ENCODE assay signal across 9 mouse cellular contexts in the genomic region with DNA sequence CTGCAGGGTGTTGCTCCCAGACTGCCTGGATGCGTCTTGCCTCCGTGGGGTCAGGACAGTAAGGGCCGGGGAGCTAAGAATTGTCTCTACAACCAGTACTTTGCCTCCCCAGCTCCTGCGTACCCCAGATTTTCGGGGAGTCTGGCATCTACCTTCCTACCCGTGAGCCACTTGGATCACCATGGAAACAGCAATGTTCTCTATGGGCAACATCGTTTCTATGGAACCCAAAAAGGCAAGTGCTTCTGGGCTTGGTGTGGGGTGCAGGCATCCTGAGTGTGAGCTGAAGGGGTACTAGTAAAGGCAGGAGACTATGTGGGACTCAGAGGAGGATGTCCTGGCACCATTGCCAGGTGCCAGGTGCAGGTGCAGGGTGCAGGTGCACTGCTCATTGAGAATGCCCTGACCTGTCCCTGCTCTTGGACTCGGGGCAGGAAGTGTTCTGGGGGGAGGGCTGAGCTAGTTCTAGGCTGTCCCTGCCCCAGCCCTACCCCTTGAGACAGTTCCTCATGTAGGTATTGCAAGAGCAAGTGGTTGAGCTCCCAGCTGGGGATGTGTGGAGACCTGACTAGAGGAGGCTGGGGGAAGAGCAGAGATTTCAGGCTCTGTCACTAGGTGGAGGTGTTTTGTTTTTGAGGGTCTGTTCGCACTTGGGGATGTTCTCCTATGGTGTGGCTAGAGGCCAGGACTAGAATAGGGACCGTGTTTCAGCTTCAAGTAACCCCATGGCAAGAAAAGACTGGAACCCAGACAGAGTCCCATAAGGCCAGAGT. TPM values are rescaled to one million over a fixed set of nuclear protein-coding genes. Genes with fewer than 3 reads are reported as not detected.
DNase-seq lines count a peak whose midpoint lies in the region; ATAC-seq and TF ChIP-seq lines count a peak whose summit lies in the region.
"Had no signal": no experiment of that assay in that cellular context is flagged by ENCODE, and none has a peak within 500 bp of the region (broad histone marks: within the 10 kb centered on the region; RNA-seq: fewer than 3 reads in every experiment).

No protein-coding gene starts in this region.

- no peak overlapping the region for H3K4me3 ChIP-seq in hindbrain, embryonic 12.5 days
- H3K4me3 ChIP-seq in hindbrain, embryonic 11.5 days (ENCODE audit: low read depth, low read length), result no peak overlapping the region
- H3K4me3 ChIP-seq in hindbrain, embryonic 16.5 days (ENCODE audit: low read length), result no peak overlapping the region
- H3K4me3 ChIP-seq in olfactory bulb, adult 2 months (ENCODE audit: insufficient read depth, low read depth, low read length), result no peak overlapping the region

- no peak; the same call in 1 of the 2 replicates for TF ChIP-seq CTCF in olfactory bulb, adult 2 months (IDR thresholded peaks at IDR 0.05; ENCODE audit: insufficient read depth, low read depth, low read length)

- peaks cover 57% of the 10 kb centered on the region for H3K4me1 ChIP-seq in hindbrain, embryonic 12.5 days
- H3K4me1 ChIP-seq in hindbrain, embryonic 11.5 days (replicated peaks; ENCODE audit: control insufficient read depth, insufficient read depth, low read length), result 0 out of 2 replicates have a peak, but pooled peaks cover 6% of the 10 kb centered on the region
- peaks cover 34% of the 10 kb centered on the region for H3K4me1 ChIP-seq in hindbrain, embryonic 16.5 days (ENCODE audit: control insufficient read depth, insufficient read depth, low read depth, low read length)
- H3K4me1 ChIP-seq in olfactory bulb, adult 2 months (ENCODE audit: control insufficient read depth, insufficient read depth, low read length), result peaks cover 45% of the 10 kb centered on the region

- no peak for DNase-seq in hindbrain, embryonic 11.5 days (ENCODE audit: low spot score)
- DNase-seq in MN1 (ENCODE audit: low spot score), result peak; percentile 68
- DNase-seq in adrenal gland, adult 2 months, result no peak
- no peak for DNase-seq in kidney, postnatal 25 days
- DNase-seq in adrenal gland, postnatal 14 days, result no peak
- DNase-seq: lung, postnatal 4 days had no signal

- no peak overlapping the region; the same call in 1 of the 2 replicates for H3K9ac ChIP-seq in hindbrain, embryonic 12.5 days
- no peak overlapping the region for H3K9ac ChIP-seq in hindbrain, embryonic 11.5 days (ENCODE audit: low read depth, low read length)
- H3K9ac ChIP-seq in hindbrain, embryonic 16.5 days (ENCODE audit: low read depth, low read length), result no peak overlapping the region

- no peaks in the 10 kb centered on the region for H3K9me3 ChIP-seq in hindbrain, embryonic 12.5 days (replicated peaks)
- H3K9me3 ChIP-seq in hindbrain, embryonic 11.5 days (ENCODE audit: control insufficient read depth, low read length), result no peaks in the 10 kb centered on the region
- H3K9me3 ChIP-seq in hindbrain, embryonic 16.5 days (ENCODE audit: control insufficient read depth, low read length), result no peaks in the 10 kb centered on the region

- H3K27me3 ChIP-seq in hindbrain, embryonic 12.5 days, result no peaks in the 10 kb centered on the region
- no peaks in the 10 kb centered on the region for H3K27me3 ChIP-seq in hindbrain, embryonic 11.5 days (ENCODE audit: control insufficient read depth, insufficient read depth, low read length)
- H3K27me3 ChIP-seq in hindbrain, embryonic 16.5 days (replicated peaks; ENCODE audit: control insufficient read depth, insufficient read depth, low read length), result peaks cover 2% of the 10 kb centered on the region; the same call in 1 of the 2 replicates

- 75% methylated on average over 10 of the region's 10 CpGs for WGBS in hindbrain, embryonic 12.5 days
- 83% methylated on average over 10 of the region's 10 CpGs for WGBS in hindbrain, embryonic 11.5 days
- WGBS in hindbrain, embryonic 16.5 days, result 38% methylated on average over 10 of the region's 10 CpGs
- 40% methylated on average over 10 of the region's 10 CpGs for WGBS in olfactory bulb, adult 2 months

- no peak for ATAC-seq in hindbrain, embryonic 12.5 days (ENCODE audit: low FRiP score)
- ATAC-seq in hindbrain, embryonic 11.5 days (ENCODE audit: low FRiP score), result no peak
- no peak for ATAC-seq in hindbrain, embryonic 16.5 days

- no peak overlapping the region for H3K4me2 ChIP-seq in hindbrain, embryonic 12.5 days (replicated peaks)
- no peak overlapping the region for H3K4me2 ChIP-seq in hindbrain, embryonic 11.5 days (replicated peaks; ENCODE audit: low read depth, low read length)
- no peak overlapping the region for H3K4me2 ChIP-seq in hindbrain, embryonic 16.5 days (ENCODE audit: low read length)

- H3K36me3 ChIP-seq in hindbrain, embryonic 12.5 days, result peaks cover 50% of the 10 kb centered on the region
- peaks cover 16% of the 10 kb centered on the region for H3K36me3 ChIP-seq in hindbrain, embryonic 11.5 days (ENCODE audit: control insufficient read depth, insufficient read depth, low read length)
- peaks cover 9% of the 10 kb centered on the region for H3K36me3 ChIP-seq in hindbrain, embryonic 16.5 days (ENCODE audit: control insufficient read depth, insufficient read depth, low read length)

- no peak for TF ChIP-seq POLR2A in olfactory bulb, adult 2 months (IDR thresholded peaks at IDR 0.05; ENCODE audit: insufficient read depth, low read depth, low read length)

- H3K27ac ChIP-seq in hindbrain, embryonic 12.5 days, result peak overlapping the region; percentile 66
- no peak overlapping the region for H3K27ac ChIP-seq in hindbrain, embryonic 11.5 days (ENCODE audit: low read depth, low read length)
- 0 out of 2 replicates have a peak overlapping the region, but pooled peaks have one; percentile 18 for H3K27ac ChIP-seq in hindbrain, embryonic 16.5 days (ENCODE audit: low read depth, low read length)
- H3K27ac ChIP-seq in olfactory bulb, adult 2 months (ENCODE audit: insufficient read depth, low read depth, low read length), result peak overlapping the region; percentile 43; the same call in 1 of the 2 replicates

RNA-seq across cellular contexts. Expression of a gene that starts 35.6 kb away (rescaled TPM):
- polyA plus RNA-seq in hindbrain, embryonic 12.5 days (2016; fragmentation: Nextera tagmentation; extraction: Ambion mirVana), result 21.9 and 23.8 TPM in 2 replicates
- polyA plus RNA-seq in hindbrain, embryonic 11.5 days (2014; fragmentation: Nextera tagmentation; extraction: Ambion mirVana), result 18.1 and 23.1 TPM in 2 replicates
- polyA plus RNA-seq in hindbrain, embryonic 16.5 days (2015; fragmentation: Nextera tagmentation; extraction: Ambion mirVana), result 7.8 and 9.7 TPM in 2 replicates
- polyA plus RNA-seq in olfactory bulb, adult 2 months (2012; ENCODE audit: insufficient read depth, insufficient read length, low replicate concordance, missing spikeins), result not detected in 2 replicates
- 10 to 100 TPM in 1 of 2 experiments, 1 to 10 TPM in 1; 9.2 to 21.9 TPM for total RNA-seq in adrenal gland, adult 2 months (2021)
- 17.9 and 19.5 TPM in 2 replicates for polyA plus RNA-seq in adrenal gland, adult 2 months (2012; rRNA removed)
- 12.4 and 17.2 TPM in 2 replicates for total RNA-seq in adrenal gland, postnatal 14 days (2021)
